Mouse (Mus musculus): ENCODE measurements around the gene Ctsq. TPM values are rescaled to one million over a fixed set of nuclear protein-coding genes. Genes with fewer than 3 reads are reported as not detected.
"Not testable (repeated sequence)": the region's sequence is repeated elsewhere in the genome, so short reads cannot be mapped to it uniquely, and the experiment has no call there.

Gene Ctsq
- polyA plus RNA-seq (2015; fragmentation: Nextera tagmentation; extraction: Ambion mirVana) = not detected in 2 replicates

DNA sequence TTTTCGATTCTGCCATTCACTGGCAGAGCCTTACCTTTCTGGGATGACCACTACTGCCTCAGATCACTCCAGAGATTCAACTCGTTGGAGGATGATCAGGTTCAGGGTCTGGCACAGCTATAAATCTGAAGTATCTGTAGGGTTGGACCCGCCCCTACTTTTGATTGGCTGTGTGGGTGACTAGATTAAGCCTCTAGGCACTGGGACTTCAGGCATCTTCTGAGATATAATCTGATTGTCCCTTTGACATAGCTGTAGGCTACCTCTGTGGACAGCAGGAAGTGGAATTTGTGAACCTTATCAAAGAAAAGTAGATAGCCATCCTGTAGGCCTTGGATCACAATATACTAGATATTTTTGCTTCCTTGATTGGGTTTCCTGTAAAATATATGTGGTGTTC, at the start of gene Ctsq:
Gene Ctsq, minus strand, starts transcription at position 101 of the 400 bp plus-strand sequence.
- Histone ChIP-seq H3K36me3 (ENCODE audit: control insufficient read depth, insufficient read depth, low read length) (no peaks in the 10 kb centered on the region), H3K4me2 (ENCODE audit: low read length) (no peak within 1 kb of the TSS), H3K9ac (ENCODE audit: low read depth, low read length) (no peak within 1 kb of the TSS), H3K4me1 (ENCODE audit: control insufficient read depth, insufficient read depth, low read length) (no peaks in the 10 kb centered on the region), H3K27me3 (ENCODE audit: control insufficient read depth, insufficient read depth, low read depth, low read length) (no peaks in the 10 kb centered on the region), H3K4me3 (ENCODE audit: low read depth, low read length) (no peak within 1 kb of the TSS), H3K9me3 (replicated peaks; ENCODE audit: control insufficient read depth, low read length, poor library complexity, severe bottlenecking) (peaks cover 19% of the 10 kb centered on the region), H3K27ac (ENCODE audit: low read length) (no peak within 1 kb of the TSS)
- ATAC-seq = no peak
- 52% methylated on average over 3 of the region's 3 CpGs for whole genome bisulfite sequencing

- Histone ChIP-seq H3K9ac (ENCODE audit: low read depth, low read length) (no peak overlapping the region), H3K4me2 (ENCODE audit: low read length) (no peak overlapping the region), H3K4me1 (ENCODE audit: control insufficient read depth, insufficient read depth, low read length) (no peaks in the 10 kb centered on the region), H3K27me3 (ENCODE audit: control insufficient read depth, insufficient read depth, low read depth, low read length) (no peaks in the 10 kb centered on the region), H3K36me3 (ENCODE audit: control insufficient read depth, insufficient read depth, low read length) (no peaks in the 10 kb centered on the region), H3K4me3 (ENCODE audit: low read depth, low read length) (no peak overlapping the region), H3K9me3 (replicated peaks; ENCODE audit: control insufficient read depth, low read length, poor library complexity, severe bottlenecking) (peaks cover 7% of the 10 kb centered on the region; the same call in 1 of the 2 replicates), H3K27ac (ENCODE audit: low read length) (no peak overlapping the region)
- 95% methylated on average over 3 of the region's 3 CpGs for WGBS
- ATAC-seq = no peak
These were observed 17.6 kb downstream of the Ctsq start for GRCm38 (mm10) chr13:61022785-61023184.

DNA sequence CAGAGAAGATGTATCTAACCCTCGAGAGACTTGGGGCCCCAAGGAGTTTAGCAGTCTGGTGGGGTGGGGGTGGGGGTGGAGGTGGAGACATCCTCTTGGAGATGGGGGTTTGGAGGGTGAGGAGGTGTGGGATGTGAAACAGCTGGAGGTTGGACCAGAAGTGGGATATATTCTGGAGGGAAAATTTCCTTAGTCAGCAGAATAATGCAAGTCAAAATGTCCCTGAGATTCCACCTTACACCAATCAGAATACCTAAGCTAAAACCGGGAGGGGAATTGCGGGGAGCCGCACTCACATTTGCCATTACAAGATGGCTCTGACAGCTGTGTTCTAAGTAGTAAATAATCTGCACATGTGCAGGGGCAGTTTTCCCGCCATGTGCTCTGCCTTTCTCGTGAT, 18.6 kb downstream of the Ctsq start:
- no peak overlapping the region for H3K4me2 ChIP-seq (ENCODE audit: low read length)
- no peaks in the 10 kb centered on the region for H3K36me3 ChIP-seq (ENCODE audit: control insufficient read depth, insufficient read depth, low read length)
- H3K27me3 ChIP-seq (ENCODE audit: control insufficient read depth, insufficient read depth, low read depth, low read length) = no peaks in the 10 kb centered on the region
- no peak overlapping the region for H3K9ac ChIP-seq (ENCODE audit: low read depth, low read length)
- no peak overlapping the region for H3K4me3 ChIP-seq (ENCODE audit: low read depth, low read length)
- no peaks in the 10 kb centered on the region for H3K4me1 ChIP-seq (ENCODE audit: control insufficient read depth, insufficient read depth, low read length)
- no peak overlapping the region for H3K27ac ChIP-seq (ENCODE audit: low read length)
- ATAC-seq = no peak
- H3K9me3 ChIP-seq (replicated peaks; ENCODE audit: control insufficient read depth, low read length, poor library complexity, severe bottlenecking) = peaks cover 7% of the 10 kb centered on the region; the same call in 1 of the 2 replicates
- WGBS = 87% methylated on average over 4 of the region's 6 CpGs

DNA sequence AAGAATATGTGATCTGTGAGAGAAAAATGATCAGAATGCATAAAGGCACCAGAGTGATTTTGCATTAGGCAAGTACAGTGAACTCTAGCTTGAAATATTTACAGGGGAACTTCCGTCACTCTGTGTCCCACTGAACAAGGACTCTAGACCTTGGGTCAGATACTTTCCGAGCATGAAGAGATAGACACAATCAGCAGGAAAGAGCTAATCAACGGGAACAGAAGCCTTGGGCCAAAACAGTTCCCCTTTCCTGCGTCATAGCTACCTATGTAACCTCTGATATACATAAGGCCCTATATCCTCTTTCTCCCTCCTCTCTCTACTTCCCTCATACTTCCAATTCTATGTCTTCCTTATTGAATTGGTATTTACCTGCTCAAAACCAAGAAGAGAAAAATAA, 30.3 kb downstream of the Ctsq start:
- no peaks in the 10 kb centered on the region for H3K27me3 ChIP-seq (ENCODE audit: control insufficient read depth, insufficient read depth, low read depth, low read length)
- H3K4me1 ChIP-seq (ENCODE audit: control insufficient read depth, insufficient read depth, low read length) = no peaks in the 10 kb centered on the region
- ATAC-seq = no peak
- H3K27ac ChIP-seq (ENCODE audit: low read length) = no peak overlapping the region
- H3K9ac ChIP-seq (ENCODE audit: low read depth, low read length) = no peak overlapping the region
- H3K4me3 ChIP-seq (ENCODE audit: low read depth, low read length) = no peak overlapping the region
- no peak overlapping the region for H3K4me2 ChIP-seq (ENCODE audit: low read length)
- WGBS = 77% methylated on average over 4 of the region's 4 CpGs
- peaks cover 25% of the 10 kb centered on the region for H3K9me3 ChIP-seq (replicated peaks; ENCODE audit: control insufficient read depth, low read length, poor library complexity, severe bottlenecking)
- H3K36me3 ChIP-seq (ENCODE audit: control insufficient read depth, insufficient read depth, low read length) = no peaks in the 10 kb centered on the region

- ATAC-seq = no peak
- no peaks in the 10 kb centered on the region for H3K27me3 ChIP-seq (ENCODE audit: control insufficient read depth, insufficient read depth, low read depth, low read length)
- H3K4me3 ChIP-seq (ENCODE audit: low read depth, low read length) = no peak within 1 kb of the TSS
- no peaks in the 10 kb centered on the region for H3K36me3 ChIP-seq (ENCODE audit: control insufficient read depth, insufficient read depth, low read length)
- H3K9me3 ChIP-seq (replicated peaks; ENCODE audit: control insufficient read depth, low read length, poor library complexity, severe bottlenecking) = peaks cover 31% of the 10 kb centered on the region
- no peak within 1 kb of the TSS for H3K27ac ChIP-seq (ENCODE audit: low read length)
- no peak within 1 kb of the TSS for H3K9ac ChIP-seq (ENCODE audit: low read depth, low read length)
- WGBS = 76% methylated on average over 3 of the region's 3 CpGs
- no peaks in the 10 kb centered on the region for H3K4me1 ChIP-seq (ENCODE audit: control insufficient read depth, insufficient read depth, low read length)
- H3K4me2 ChIP-seq (ENCODE audit: low read length) = no peak within 1 kb of the TSS
These were observed 34.6 kb downstream of the Ctsq start, which contains the start of gene Ctsj for GRCm38 (mm10) chr13:61005859-61006258. Gene Ctsj (minus strand): TSS chr13:61005959.

DNA sequence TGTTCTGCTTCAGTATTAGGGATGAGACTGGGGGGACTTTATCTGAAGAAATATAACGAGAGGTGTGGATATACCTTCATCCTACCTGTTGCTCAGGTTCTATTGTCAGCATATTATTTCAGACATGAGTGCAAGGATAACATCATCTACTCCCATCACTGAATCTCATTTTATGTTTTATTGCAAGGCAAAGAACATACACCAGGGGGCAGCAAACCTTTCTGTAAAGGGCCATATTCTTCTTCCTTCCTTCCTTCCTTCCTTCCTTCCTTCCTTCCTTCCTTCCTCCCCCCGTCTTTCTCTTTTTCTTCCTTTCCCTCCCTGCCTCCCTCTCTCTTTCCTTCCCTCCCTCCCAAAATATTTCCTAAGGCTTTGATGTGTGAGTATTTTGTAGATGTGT, 42.8 kb downstream of the Ctsq start:
- Histone ChIP-seq H3K9me3 (replicated peaks; ENCODE audit: control insufficient read depth, low read length, poor library complexity, severe bottlenecking) (peaks cover 16% of the 10 kb centered on the region), H3K36me3 (ENCODE audit: control insufficient read depth, insufficient read depth, low read length) (no peaks in the 10 kb centered on the region), H3K4me3 (ENCODE audit: low read depth, low read length) (no peak overlapping the region), H3K9ac (ENCODE audit: low read depth, low read length) (no peak overlapping the region), H3K4me1 (ENCODE audit: control insufficient read depth, insufficient read depth, low read length) (no peaks in the 10 kb centered on the region), H3K27ac (ENCODE audit: low read length) (no peak overlapping the region), H3K4me2 (ENCODE audit: low read length) (no peak overlapping the region), H3K27me3 (ENCODE audit: control insufficient read depth, insufficient read depth, low read depth, low read length) (no peaks in the 10 kb centered on the region)
- 53% methylated on average over 2 of the region's 2 CpGs for WGBS
- ATAC-seq = no peak

DNA sequence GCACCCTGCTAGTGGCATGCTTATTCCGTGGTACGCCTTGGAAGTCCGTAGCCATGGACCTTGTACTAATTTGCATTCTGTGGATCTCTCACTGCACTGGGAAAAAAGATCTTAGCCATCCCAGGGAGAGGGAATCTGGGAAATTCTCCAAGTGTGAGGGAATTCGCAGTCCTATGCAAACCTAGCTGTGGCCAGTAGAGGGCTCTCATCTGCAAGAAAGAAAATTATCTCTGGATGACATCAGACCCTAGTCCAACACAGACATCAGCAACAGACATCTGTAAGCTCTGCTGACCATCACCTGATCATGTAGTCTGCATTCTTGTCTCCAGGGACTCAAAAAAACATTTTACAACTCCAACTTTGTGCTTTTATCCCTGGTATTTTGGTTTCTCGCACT, 53.5 kb downstream of the Ctsq start:
- not testable (repeated sequence) for H3K27me3 ChIP-seq (ENCODE audit: control insufficient read depth, insufficient read depth, low read depth, low read length); H3K4me2 ChIP-seq (ENCODE audit: low read length); ATAC-seq; H3K27ac ChIP-seq (ENCODE audit: low read length); H3K9ac ChIP-seq (ENCODE audit: low read depth, low read length); H3K4me3 ChIP-seq (ENCODE audit: low read depth, low read length); H3K4me1 ChIP-seq (ENCODE audit: control insufficient read depth, insufficient read depth, low read length); H3K9me3 ChIP-seq (replicated peaks; ENCODE audit: control insufficient read depth, low read length, poor library complexity, severe bottlenecking); H3K36me3 ChIP-seq (ENCODE audit: control insufficient read depth, insufficient read depth, low read length)
- 82% methylated on average over 4 of the region's 5 CpGs for WGBS

Other genes starting within 250 kb of the Ctsq start
- not detected in 2 replicates for gene Ctsll3, start 237.8 kb downstream of the Ctsq start, polyA plus RNA-seq (2015; fragmentation: Nextera tagmentation; extraction: Ambion mirVana)
- gene 4930486L24Rik, start 176.2 kb downstream of the Ctsq start, polyA plus RNA-seq (2015; fragmentation: Nextera tagmentation; extraction: Ambion mirVana) = not detected in 2 replicates
- gene Gm49392, start 143.7 kb downstream of the Ctsq start, polyA plus RNA-seq (2015; fragmentation: Nextera tagmentation; extraction: Ambion mirVana) = 0.14 TPM in 1 of 2 replicates, not detected in the other
- gene Ctla2b, start 143.2 kb downstream of the Ctsq start, polyA plus RNA-seq (2015; fragmentation: Nextera tagmentation; extraction: Ambion mirVana) = 1.6 and 2.2 TPM in 2 replicates
- gene Tpbpb, start 135.8 kb downstream of the Ctsq start, polyA plus RNA-seq (2015; fragmentation: Nextera tagmentation; extraction: Ambion mirVana) = not detected in 2 replicates
- not detected in 2 replicates for gene Gm49393, start 105.0 kb downstream of the Ctsq start, polyA plus RNA-seq (2015; fragmentation: Nextera tagmentation; extraction: Ambion mirVana)
- 0.58 and 0.76 TPM in 2 replicates for gene Gm49391, start 104.1 kb downstream of the Ctsq start, polyA plus RNA-seq (2015; fragmentation: Nextera tagmentation; extraction: Ambion mirVana)
- gene Ctla2a, start 104.0 kb downstream of the Ctsq start, polyA plus RNA-seq (2015; fragmentation: Nextera tagmentation; extraction: Ambion mirVana) = 16.5 and 18.9 TPM in 2 replicates
- gene Tpbpa, start 98.6 kb downstream of the Ctsq start, polyA plus RNA-seq (2015; fragmentation: Nextera tagmentation; extraction: Ambion mirVana) = not detected in 2 replicates
- gene Ctsj, start 34.7 kb downstream of the Ctsq start, polyA plus RNA-seq (2015; fragmentation: Nextera tagmentation; extraction: Ambion mirVana) = not detected in 2 replicates
- not detected in 2 replicates for gene Ctsr, start 123.6 kb upstream of the Ctsq start, polyA plus RNA-seq (2015; fragmentation: Nextera tagmentation; extraction: Ambion mirVana)
- gene Cts6, start 162.8 kb upstream of the Ctsq start, polyA plus RNA-seq (2015; fragmentation: Nextera tagmentation; extraction: Ambion mirVana) = not detected in 2 replicates
- gene Cts8, start 214.7 kb upstream of the Ctsq start, polyA plus RNA-seq (2015; fragmentation: Nextera tagmentation; extraction: Ambion mirVana) = not detected in 2 replicates
- not detected in 2 replicates for gene Gm49398, start 248.2 kb upstream of the Ctsq start, polyA plus RNA-seq (2015; fragmentation: Nextera tagmentation; extraction: Ambion mirVana)

All from midbrain, embryonic 16.5 days (tissue).